Mouse (Mus musculus) kidney, embryonic 14.5 days (tissue): ENCODE results near the gene Usp40. TPM values are rescaled to one million over a fixed set of nuclear protein-coding genes. Genes with fewer than 3 reads are reported as not detected.

Source experiments
- microRNA-seq: library from miRNA; unstranded; fragments of <30 nt; microRNA quantifications from one replicate; pipeline ENCODE4, GENCODE M21; 2016
- polyA plus RNA-seq: library from polyadenylated mRNA; unstranded; fragments of >200 nt; fragmentation: Nextera tagmentation; extraction: Ambion mirVana; gene quantifications from 2 replicates; pipeline ENCODE4 v1.2.1, GENCODE M21; 2014

Gene Usp40
- polyA plus RNA-seq, 1 experiment from 2014 or later = 41.5 TPM

Small RNAs within 50 kb of the gene (microRNA-seq; reads per million reads assigned to microRNA genes)
- not detected for gene Gm25198

Other genes starting within 250 kb of the Usp40 start
- 2.6 and 3.7 TPM in 2 replicates for gene Sag, start 204.9 kb downstream of the Usp40 start, polyA plus RNA-seq
- 18.1 and 32.6 TPM in 2 replicates for gene Dgkd, start 155.3 kb downstream of the Usp40 start, polyA plus RNA-seq
- 5.0 and 9.2 TPM in 2 replicates for gene Ugt1a10, start 46.8 kb upstream of the Usp40 start, polyA plus RNA-seq
- 1.5 and 2.5 TPM in 2 replicates for gene Ugt1a9, start 62.2 kb upstream of the Usp40 start, polyA plus RNA-seq
- not detected in 2 replicates for gene Ugt1a8, start 79.3 kb upstream of the Usp40 start, polyA plus RNA-seq
- gene Ugt1a7c, start 86.5 kb upstream of the Usp40 start, polyA plus RNA-seq = 4.6 and 6.1 TPM in 2 replicates
- 0.11 TPM in 1 of 2 replicates, not detected in the other for gene Ugt1a6b, start 94.7 kb upstream of the Usp40 start, polyA plus RNA-seq
- gene Ugt1a6a, start 126.3 kb upstream of the Usp40 start, polyA plus RNA-seq = 1.3 and 1.9 TPM in 2 replicates
- not detected in 2 replicates for gene Ugt1a5, start 157.5 kb upstream of the Usp40 start, polyA plus RNA-seq
- gene Ugt1a2, start 192.1 kb upstream of the Usp40 start, polyA plus RNA-seq = 1.5 and 7.3 TPM in 2 replicates
- gene Dnajb3, start 197.2 kb upstream of the Usp40 start, polyA plus RNA-seq = 9.6 and 12.7 TPM in 2 replicates
- 0.30 and 0.61 TPM in 2 replicates for gene Ugt1a1, start 203.4 kb upstream of the Usp40 start, polyA plus RNA-seq
- 1.4 TPM in 2 replicates for gene Mroh2a, start 218.4 kb upstream of the Usp40 start, polyA plus RNA-seq